Mouse (Mus musculus) small intestine, adult 2 months (tissue): ENCODE measurements around the gene Atad2b. TPM values are rescaled to one million over a fixed set of nuclear protein-coding genes. Genes with fewer than 3 reads are reported as not detected.
"Not testable (repeated sequence)": the region's sequence is repeated elsewhere in the genome, so short reads cannot be mapped to it uniquely, and the experiment has no call there.

Experiments used
- H3K27ac ChIP-seq: fragments of 200-500 bp; 2 replicates; pipeline ENCODE4 v1.5.1; 2012; ENCODE audit warnings: low read depth, low read length, control low read depth, inconsistent platforms; ENCODE audit not compliant: insufficient read depth
- H3K27me3 ChIP-seq: fragments of 200-500 bp; 2 replicates; pipeline ENCODE4 v1.6.1; 2012; ENCODE audit warnings: mild to moderate bottlenecking, moderate library complexity, low read length, inconsistent platforms; ENCODE audit not compliant: control insufficient read depth, insufficient read depth
- H3K36me3 ChIP-seq: fragments of 200-500 bp; 2 replicates; pipeline ENCODE4 v1.6.1; 2012; ENCODE audit warnings: mild to moderate bottlenecking, low read length, control low read depth, inconsistent platforms; ENCODE audit not compliant: control insufficient read depth, insufficient read depth
- H3K4me1 ChIP-seq: fragments of 200-500 bp; 2 replicates; pipeline ENCODE4 v1.6.1; 2012; ENCODE audit warnings: low read length, inconsistent platforms, mixed read lengths; ENCODE audit not compliant: control insufficient read depth, insufficient read depth, insufficient read length
- H3K4me3 ChIP-seq: fragments of 200-500 bp; 2 replicates; pipeline ENCODE4 v1.5.1; 2012; ENCODE audit warnings: low read depth, mild to moderate bottlenecking, control low read depth, inconsistent platforms, low read length, moderate library complexity
- CTCF ChIP-seq: fragments of 200-500 bp; IDR thresholded peaks from 2 replicates; pipeline ENCODE4 v1.5.1; 2012; ENCODE audit warnings: low read depth, mild to moderate bottlenecking, control low read depth, inconsistent platforms, low read length, moderate library complexity, mixed read lengths; ENCODE audit not compliant: insufficient replicate concordance, insufficient read length; ENCODE audit errors: extremely low read depth
- POLR2A ChIP-seq: fragments of 200-500 bp; IDR thresholded peaks from 2 replicates; pipeline ENCODE4 v1.6.1; 2012; ENCODE audit warnings: low read depth, mild to moderate bottlenecking, control low read depth, inconsistent platforms, low read length, moderate library complexity
- WGBS: fragments of 180-500 bp; shearing (Covaris S2); methylation state at CpG from one replicate; pipeline ENCODE4 v1.1.7; 2018; 5-methylcytosine and 5-hydroxymethylcytosine counted together
- polyA plus RNA-seq: library from polyadenylated mRNA; depleted of rRNA; stranded (reverse); fragments of >200 nt; gene quantifications from 2 replicates; pipeline ENCODE4 v1.2.3, GENCODE M21; 2012

Atad2b gene
- polyA plus RNA-seq, 1 experiment = 19.7 TPM

GRCm38 (mm10) chr12:4874161-4874927 lies 42.8 kb upstream of the Atad2b start, which contains the start of gene Mfsd2b:
TSS of gene Mfsd2b (minus strand) at chr12:4874359.
- Histone ChIP-seq H3K36me3 (peaks cover 4% of the 10 kb centered on the region; the same call in 1 of the 2 replicates), H3K4me1 (peaks cover 14% of the 10 kb centered on the region), H3K27me3 (0 out of 2 replicates have a peak, but pooled peaks cover 5% of the 10 kb centered on the region), H3K27ac (no peak within 1 kb of the TSS), H3K4me3 (peak within 1 kb of the TSS; percentile 44)
- TF ChIP-seq CTCF = no peak
- TF ChIP-seq POLR2A = no peak
- WGBS = 1% methylated on average over 24 of the region's 24 CpGs

GRCm38 (mm10) chr12:4875623-4876022 lies 41.5 kb upstream of the Atad2b start:
- Histone ChIP-seq H3K4me3 (no peak overlapping the region), H3K27ac (no peak overlapping the region), H3K36me3 (peaks cover 8% of the 10 kb centered on the region), H3K27me3 (0 out of 2 replicates have a peak, but pooled peaks cover 5% of the 10 kb centered on the region), H3K4me1 (peaks cover 14% of the 10 kb centered on the region)
- 24% methylated on average over 8 of the region's 8 CpGs for WGBS
- no peak for TF ChIP-seq CTCF
- TF ChIP-seq POLR2A = no peak

GRCm38 (mm10) chr12:4878296-4878783 lies 38.8 kb upstream of the Atad2b start:
- no peak for TF ChIP-seq POLR2A
- no peak for TF ChIP-seq CTCF
- Histone ChIP-seq H3K4me3 (no peak overlapping the region), H3K4me1 (peaks cover 14% of the 10 kb centered on the region), H3K36me3 (peaks cover 25% of the 10 kb centered on the region), H3K27me3 (0 out of 2 replicates have a peak, but pooled peaks cover 5% of the 10 kb centered on the region), H3K27ac (no peak overlapping the region)
- WGBS = 82% methylated on average over 9 of the region's 9 CpGs

- Histone ChIP-seq H3K27me3 (no peaks in the 10 kb centered on the region), H3K27ac (no peak overlapping the region), H3K36me3 (peaks cover 25% of the 10 kb centered on the region), H3K4me3 (no peak overlapping the region), H3K4me1 (peaks cover 11% of the 10 kb centered on the region)
- TF ChIP-seq POLR2A (no peak), CTCF (no peak)
- WGBS = 95% methylated on average over 5 of the region's 5 CpGs
These were observed 38.1 kb upstream of the Atad2b start for GRCm38 (mm10) chr12:4879048-4879447.

- TF ChIP-seq POLR2A (no peak), CTCF (no peak)
- Histone ChIP-seq H3K4me1 (no peaks in the 10 kb centered on the region), H3K27ac (no peak overlapping the region), H3K27me3 (no peaks in the 10 kb centered on the region), H3K36me3 (peaks cover 35% of the 10 kb centered on the region), H3K4me3 (no peak overlapping the region)
- WGBS = 87% methylated on average over 2 of the region's 2 CpGs
These were observed 35.1 kb upstream of the Atad2b start for GRCm38 (mm10) chr12:4882086-4882485.

- peaks cover 35% of the 10 kb centered on the region for H3K36me3 ChIP-seq
- H3K4me3 ChIP-seq = no peak overlapping the region
- H3K27me3 ChIP-seq = no peaks in the 10 kb centered on the region
- H3K27ac ChIP-seq = no peak overlapping the region
- WGBS = 21% methylated on average over 1 of the region's 1 CpGs
- no peaks in the 10 kb centered on the region for H3K4me1 ChIP-seq
- TF ChIP-seq CTCF = no peak
- no peak for TF ChIP-seq POLR2A
These were observed 32.1 kb upstream of the Atad2b start for GRCm38 (mm10) chr12:4885062-4885461.

- H3K27ac ChIP-seq, H3K4me1 ChIP-seq, H3K4me3 ChIP-seq, H3K27me3 ChIP-seq: not testable (repeated sequence)
- 93% methylated on average over 4 of the region's 4 CpGs for WGBS
- peaks cover 41% of the 10 kb centered on the region for H3K36me3 ChIP-seq
These were observed 30.6 kb upstream of the Atad2b start for GRCm38 (mm10) chr12:4886581-4886980.
